Mouse (Mus musculus): Measurements from ENCODE around the gene Fgfr2.

The Fgfr2 gene

GRCm38 (mm10) chr7:132903796-132904195, 219.4 kb downstream of the Fgfr2 start:
- in situ Hi-C loops (cut with MboI; ENCODE audit: unreplicated experiment in 2 of 2) = loop anchor here (10.0 to 25.0 kb wide), 3 partner anchors 429 to 1016 kb away; no protein-coding TSS in a partner anchor

- in situ Hi-C loops (cut with MboI; ENCODE audit: unreplicated experiment in 2 of 2) = loop anchor here (10.0 to 25.0 kb wide), 3 partner anchors 426 to 1014 kb away; no protein-coding TSS in a partner anchor
Observed at GRCm38 (mm10) chr7:132900826-132901531, 222.2 kb downstream of the Fgfr2 start.

- in situ Hi-C loops (cut with MboI; ENCODE audit: unreplicated experiment in 2 of 2) = loop anchor here (5.0 to 25.0 kb wide), 4 partner anchors 246 to 1336 kb away; partner anchors contain the start of gene Bub3 (in 1 of the 2)
Observed at GRCm38 (mm10) chr7:132898234-132898633, 224.9 kb downstream of the Fgfr2 start.

GRCm38 (mm10) chr7:132897258-132897657, 225.9 kb downstream of the Fgfr2 start:
- in situ Hi-C loops (cut with MboI; ENCODE audit: unreplicated experiment in 2 of 2) = loop anchor here (5.0 to 25.0 kb wide), 4 partner anchors 245 to 1335 kb away; partner anchors contain the start of gene Bub3 (in 1 of the 2)

- in situ Hi-C loops (cut with MboI; ENCODE audit: unreplicated experiment in 2 of 2) = loop anchor here (5.0 to 25.0 kb wide), 4 partner anchors 244 to 1334 kb away; partner anchors contain the start of gene Bub3 (in 1 of the 2)
Observed at GRCm38 (mm10) chr7:132896206-132896815, 226.8 kb downstream of the Fgfr2 start.

- in situ Hi-C loops (cut with MboI; ENCODE audit: unreplicated experiment in 2 of 2) = loop anchor here (5.0 to 25.0 kb wide), 4 partner anchors 243 to 1333 kb away; partner anchors contain the start of gene Bub3 (in 1 of the 2)
Observed at GRCm38 (mm10) chr7:132894841-132895555, 228.2 kb downstream of the Fgfr2 start.

- in situ Hi-C loops (cut with MboI; ENCODE audit: unreplicated experiment in 2 of 2) = loop anchor here (10.0 to 25.0 kb wide), 3 partner anchors 329 to 1331 kb away; partner anchors contain the start of gene Bub3 (in 1 of the 2)
Observed at GRCm38 (mm10) chr7:132893336-132893735, 229.8 kb downstream of the Fgfr2 start.

GRCm38 (mm10) chr7:132892806-132893205, 230.3 kb downstream of the Fgfr2 start:
- in situ Hi-C loops (cut with MboI; ENCODE audit: unreplicated experiment in 2 of 2) = loop anchor here (10.0 to 25.0 kb wide), 3 partner anchors 328 to 1331 kb away; partner anchors contain the start of gene Bub3 (in 1 of the 2)

GRCm38 (mm10) chr7:132892311-132892661, 230.9 kb downstream of the Fgfr2 start:
- in situ Hi-C loops (cut with MboI; ENCODE audit: unreplicated experiment in 2 of 2) = loop anchor here (10.0 to 25.0 kb wide), 3 partner anchors 327 to 1330 kb away; partner anchors contain the start of gene Bub3 (in 1 of the 2)

GRCm38 (mm10) chr7:132891561-132892310, 231.4 kb downstream of the Fgfr2 start:
- in situ Hi-C loops (cut with MboI; ENCODE audit: unreplicated experiment in 2 of 2) = loop anchor here (10.0 to 25.0 kb wide), 3 partner anchors 327 to 1329 kb away; partner anchors contain the start of gene Bub3 (in 1 of the 2)

GRCm38 (mm10) chr7:132890201-132890600, 232.9 kb downstream of the Fgfr2 start:
- in situ Hi-C loops (cut with MboI; ENCODE audit: unreplicated experiment in 2 of 2) = loop anchor here (10.0 to 25.0 kb wide), 3 partner anchors 325 to 1328 kb away; partner anchors contain the start of gene Bub3 (in 1 of the 2)

GRCm38 (mm10) chr7:132889691-132890090, 233.5 kb downstream of the Fgfr2 start:
- in situ Hi-C loops (cut with MboI; ENCODE audit: unreplicated experiment in 2 of 2) = loop anchor here (5.0 to 25.0 kb wide), 7 partner anchors 75 to 1327 kb away; partner anchors contain the start of genes Bub3 (in 1 of the 2) and Fam53b (in 1 of the 2)

GRCm38 (mm10) chr7:132888518-132889249, 234.5 kb downstream of the Fgfr2 start:
- in situ Hi-C loops (cut with MboI; ENCODE audit: unreplicated experiment in 2 of 2) = loop anchor here (5.0 to 25.0 kb wide), 5 partner anchors 74 to 1326 kb away; partner anchors contain the start of genes Bub3 (in 1 of the 2) and Fam53b (in 1 of the 2)

GRCm38 (mm10) chr7:132888052-132888451, 235.1 kb downstream of the Fgfr2 start:
- in situ Hi-C loops (cut with MboI; ENCODE audit: unreplicated experiment in 2 of 2) = loop anchor here (5.0 to 25.0 kb wide), 5 partner anchors 73 to 1326 kb away; partner anchors contain the start of genes Bub3 (in 1 of the 2) and Fam53b (in 1 of the 2)

GRCm38 (mm10) chr7:132887019-132887804, 235.9 kb downstream of the Fgfr2 start:
- in situ Hi-C loops (cut with MboI; ENCODE audit: unreplicated experiment in 2 of 2) = loop anchor here (5.0 to 25.0 kb wide), 5 partner anchors 72 to 1325 kb away; partner anchors contain the start of genes Bub3 (in 1 of the 2) and Fam53b (in 1 of the 2)

GRCm38 (mm10) chr7:132884031-132884430, 239.1 kb downstream of the Fgfr2 start:
- in situ Hi-C loops (cut with MboI; ENCODE audit: unreplicated experiment in 2 of 2) = loop anchor here (10.0 to 25.0 kb wide), 3 partner anchors 69 to 1322 kb away; partner anchors contain the start of genes Bub3 (in 1 of the 2) and Fam53b (in 1 of the 2)

GRCm38 (mm10) chr7:132882343-132882742, 240.8 kb downstream of the Fgfr2 start:
- in situ Hi-C loops (cut with MboI; ENCODE audit: unreplicated experiment in 2 of 2) = loop anchor here (10.0 to 25.0 kb wide), 3 partner anchors 68 to 1320 kb away; partner anchors contain the start of genes Bub3 (in 1 of the 2) and Fam53b (in 1 of the 2)
